Mouse (Mus musculus) small intestine, adult 10 weeks (tissue): Measurements from ENCODE around the gene Sds. TPM values are rescaled to one million over a fixed set of nuclear protein-coding genes. Genes with fewer than 3 reads are reported as not detected.

Experiments
- polyA plus RNA-seq: library from polyadenylated mRNA; stranded (reverse); fragments of 350-450 nt; fragmentation: Illumina TruSeq; extraction: RNeasy Lipid Tissue Mini Kit (QIAGEN cat#74804); gene quantifications from one replicate; pipeline ENCODE4 v1.2.3, GENCODE M21; 2014; ENCODE audit warnings: low replicate concordance

Gene Sds
- not detected for polyA plus RNA-seq

GRCm38 (mm10) chr5:120476296-120476695 is at the start of gene Sds:
Sds (plus strand) TSS chr5:120476526.

GRCm38 (mm10) chr5:120431649-120432485 is 44.5 kb upstream of the Sds start, which contains the start of gene Lhx5:
Lhx5 (plus strand) TSS chr5:120431699.

DNA sequence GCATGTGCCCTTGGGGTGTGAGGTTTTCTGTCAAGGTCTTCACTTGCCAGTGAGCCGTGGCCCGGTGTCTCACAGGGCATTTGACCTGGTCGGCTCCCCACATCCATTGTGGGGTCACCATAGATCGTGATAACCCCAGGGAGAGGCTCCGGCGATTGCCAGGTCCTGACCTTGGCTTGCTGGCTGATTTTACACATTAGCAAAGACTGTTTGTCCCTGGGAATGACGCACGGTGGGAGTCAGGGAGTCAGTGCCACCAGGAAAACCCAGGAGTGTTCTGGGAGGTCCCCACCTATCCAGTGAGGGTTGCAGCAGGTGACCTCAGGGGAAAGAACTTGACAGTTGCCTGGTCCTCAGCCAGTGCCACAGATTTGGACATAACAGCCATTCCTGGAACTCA is 3.6 kb upstream of the Sds start, which contains the start of gene Sdsl:
Gene Sdsl, minus strand, starts transcription at position 41 of the 400 bp plus-strand sequence.

GRCm38 (mm10) chr5:120503144-120503795 is 26.9 kb downstream of the Sds start, which contains the start of gene Plbd2:
Plbd2 (minus strand) TSS chr5:120503625.

GRCm38 (mm10) chr5:120510982-120511642 is 34.8 kb downstream of the Sds start, which contains the start of gene Slc8b1:
Slc8b1 (plus strand) TSS chr5:120511168.

Other genes starting within 250 kb of the Sds start
- not detected for gene Lhx5, start 44.8 kb upstream of the Sds start, polyA plus RNA-seq
- not detected for gene Sdsl, start 3.7 kb upstream of the Sds start, polyA plus RNA-seq
- gene Plbd2, start 27.1 kb downstream of the Sds start, polyA plus RNA-seq = not detected
- 0.15 TPM for gene Slc8b1, start 34.6 kb downstream of the Sds start, polyA plus RNA-seq
- gene Tpcn1, start 112.1 kb downstream of the Sds start, polyA plus RNA-seq = 3.6 TPM
- not detected for gene Iqcd, start 112.5 kb downstream of the Sds start, polyA plus RNA-seq
- gene Rita1, start 136.1 kb downstream of the Sds start, polyA plus RNA-seq = not detected
- gene Ddx54, start 136.2 kb downstream of the Sds start, polyA plus RNA-seq = 0.15 TPM
- not detected for gene Cfap73, start 157.7 kb downstream of the Sds start, polyA plus RNA-seq
- not detected for gene Rasal1, start 172.3 kb downstream of the Sds start, polyA plus RNA-seq
- 0.22 TPM for gene Dtx1, start 235.4 kb downstream of the Sds start, polyA plus RNA-seq